Mouse (Mus musculus): ENCODE measurements around the gene Wdr11. TPM values are rescaled to one million over a fixed set of nuclear protein-coding genes. Genes with fewer than 3 reads are reported as not detected.

Gene Wdr11
- total and polyA plus RNA-seq, 3 experiments, result 13.0 to 20.7 (median 19.9) TPM

DNA sequence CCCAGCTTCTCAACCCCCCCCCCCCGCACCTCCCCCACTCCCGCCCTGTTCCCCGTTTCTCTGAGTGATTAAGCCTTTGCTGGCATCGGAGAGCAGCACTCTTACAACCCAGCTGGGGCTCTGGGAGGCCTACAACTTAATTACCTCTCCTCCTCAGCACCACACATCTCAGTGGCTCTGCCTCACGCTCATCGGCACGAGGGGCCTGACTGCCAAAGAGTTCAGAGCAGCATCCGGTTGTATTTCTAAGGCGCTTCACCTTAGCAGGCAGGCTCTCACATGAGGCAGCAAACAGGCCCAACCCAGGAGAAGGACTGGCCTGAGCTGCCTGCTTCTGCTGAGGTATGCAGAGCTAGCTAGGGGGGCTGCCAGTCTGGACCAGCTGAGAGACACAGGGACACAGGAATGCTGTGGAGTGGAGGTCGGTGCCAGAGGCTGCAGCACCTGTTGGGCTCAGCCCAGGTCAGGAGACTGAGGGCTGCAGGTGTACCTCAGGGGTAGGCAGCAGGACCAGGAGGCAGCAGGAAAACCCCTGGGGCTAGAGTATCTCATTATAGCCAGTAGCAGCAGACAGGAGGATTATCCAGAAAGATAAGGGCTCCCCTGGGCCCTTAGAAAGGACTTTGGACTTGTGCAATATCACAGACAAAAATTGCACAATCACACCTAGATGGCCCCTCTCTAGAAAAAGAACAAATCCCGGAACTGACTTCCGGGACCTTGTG, 72.3 kb downstream of the Wdr11 start:
- H3K27me3 ChIP-seq (ENCODE audit: control insufficient read depth, insufficient read depth, low read length), result no peaks in the 10 kb centered on the region
- H3K36me3 ChIP-seq (ENCODE audit: control insufficient read depth, insufficient read depth, low read length), result no peaks in the 10 kb centered on the region
- H3K4me3 ChIP-seq, result no peak overlapping the region
- TF ChIP-seq CTCF (IDR thresholded peaks at IDR 0.05), result no peak
- no peak for TF ChIP-seq EP300 (IDR thresholded peaks at IDR 0.05; ENCODE audit: insufficient read depth, low read depth, low read length)
- TF ChIP-seq POLR2A (IDR thresholded peaks at IDR 0.05; ENCODE audit: insufficient read depth, low read depth, low read length), result no peak
- intact Hi-C loops (cut with DNase I), result no loop called here
- H3K27ac ChIP-seq, result no peak overlapping the region
- no peak for DNase-seq
- H3K79me2 ChIP-seq (replicated peaks; ENCODE audit: control insufficient read depth, insufficient read depth, low read length), result no peaks in the 10 kb centered on the region
- H3K4me1 ChIP-seq (ENCODE audit: control insufficient read depth, insufficient read depth, low read length), result no peaks in the 10 kb centered on the region
- WGBS, result 35% methylated on average over 12 of the region's 12 CpGs
- H3K9ac ChIP-seq (ENCODE audit: low read depth, low read length), result no peak overlapping the region

- DNase-seq, result no peak
- no peak for TF ChIP-seq POLR2A (IDR thresholded peaks at IDR 0.05; ENCODE audit: insufficient read depth, low read depth, low read length)
- Histone ChIP-seq H3K27ac (no peak overlapping the region), H3K36me3 (ENCODE audit: control insufficient read depth, insufficient read depth, low read length) (no peaks in the 10 kb centered on the region), H3K79me2 (replicated peaks; ENCODE audit: control insufficient read depth, insufficient read depth, low read length) (no peaks in the 10 kb centered on the region), H3K4me1 (ENCODE audit: control insufficient read depth, insufficient read depth, low read length) (no peaks in the 10 kb centered on the region), H3K4me3 (no peak overlapping the region), H3K27me3 (ENCODE audit: control insufficient read depth, insufficient read depth, low read length) (no peaks in the 10 kb centered on the region), H3K9ac (ENCODE audit: low read depth, low read length) (no peak overlapping the region)
- intact Hi-C loops (cut with DNase I), result no loop called here
- 86% methylated on average over 3 of the region's 3 CpGs for WGBS
Observed at GRCm38 (mm10) chr7:129665411-129665810, 73.7 kb downstream of the Wdr11 start.

DNA sequence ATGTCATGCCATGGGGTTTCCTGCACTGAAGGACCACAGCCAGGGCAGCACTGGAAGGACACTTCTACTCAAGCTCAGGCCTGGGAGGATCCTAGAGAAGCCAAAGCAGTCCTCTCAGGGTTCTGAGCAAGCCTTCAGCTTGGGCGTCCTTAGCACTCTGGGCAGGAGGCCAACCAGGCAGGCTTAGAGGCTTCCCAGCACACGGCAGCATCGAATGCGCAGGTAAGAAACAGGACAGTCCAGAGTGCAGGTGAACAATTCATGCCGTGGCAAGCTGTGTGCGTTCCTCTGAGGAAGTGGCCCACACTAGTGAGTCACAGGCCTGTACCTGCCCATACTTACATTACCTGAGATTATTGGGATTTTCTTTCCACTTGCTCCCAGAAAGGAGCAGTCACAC, 74.3 kb downstream of the Wdr11 start:
- intact Hi-C loops (cut with DNase I), result no loop called here
- DNase-seq, result no peak

GRCm38 (mm10) chr7:129666526-129666925, 74.9 kb downstream of the Wdr11 start:
- DNase-seq, result no peak
- H3K4me3 ChIP-seq, result no peak overlapping the region
- TF ChIP-seq CTCF (IDR thresholded peaks at IDR 0.05) (no peak), POLR2A (IDR thresholded peaks at IDR 0.05; ENCODE audit: insufficient read depth, low read depth, low read length) (no peak), EP300 (IDR thresholded peaks at IDR 0.05; ENCODE audit: insufficient read depth, low read depth, low read length) (no peak)
- H3K27ac ChIP-seq, result no peak overlapping the region
- no peaks in the 10 kb centered on the region for H3K27me3 ChIP-seq (ENCODE audit: control insufficient read depth, insufficient read depth, low read length)
- H3K9ac ChIP-seq (ENCODE audit: low read depth, low read length), result no peak overlapping the region
- H3K4me1 ChIP-seq (ENCODE audit: control insufficient read depth, insufficient read depth, low read length), result no peaks in the 10 kb centered on the region
- WGBS, result 49% methylated on average over 2 of the region's 2 CpGs
- H3K36me3 ChIP-seq (ENCODE audit: control insufficient read depth, insufficient read depth, low read length), result no peaks in the 10 kb centered on the region
- no peaks in the 10 kb centered on the region for H3K79me2 ChIP-seq (replicated peaks; ENCODE audit: control insufficient read depth, insufficient read depth, low read length)
- intact Hi-C loops (cut with DNase I), result no loop called here

More for the DNA sequence above, 74.3 kb downstream of the Wdr11 start:
- Histone ChIP-seq H3K9ac (ENCODE audit: low read depth, low read length) (no peak overlapping the region), H3K4me1 (ENCODE audit: control insufficient read depth, insufficient read depth, low read length) (no peaks in the 10 kb centered on the region), H3K27me3 (ENCODE audit: control insufficient read depth, insufficient read depth, low read length) (no peaks in the 10 kb centered on the region), H3K27ac (no peak overlapping the region), H3K36me3 (ENCODE audit: control insufficient read depth, insufficient read depth, low read length) (no peaks in the 10 kb centered on the region), H3K4me3 (no peak overlapping the region), H3K79me2 (replicated peaks; ENCODE audit: control insufficient read depth, insufficient read depth, low read length) (no peaks in the 10 kb centered on the region)
- WGBS, result 71% methylated on average over 6 of the region's 6 CpGs
- no peak for TF ChIP-seq POLR2A (IDR thresholded peaks at IDR 0.05; ENCODE audit: insufficient read depth, low read depth, low read length)
- TF ChIP-seq EP300 (IDR thresholded peaks at IDR 0.05; ENCODE audit: insufficient read depth, low read depth, low read length), result no peak
- no peak for TF ChIP-seq CTCF (IDR thresholded peaks at IDR 0.05)

DNA sequence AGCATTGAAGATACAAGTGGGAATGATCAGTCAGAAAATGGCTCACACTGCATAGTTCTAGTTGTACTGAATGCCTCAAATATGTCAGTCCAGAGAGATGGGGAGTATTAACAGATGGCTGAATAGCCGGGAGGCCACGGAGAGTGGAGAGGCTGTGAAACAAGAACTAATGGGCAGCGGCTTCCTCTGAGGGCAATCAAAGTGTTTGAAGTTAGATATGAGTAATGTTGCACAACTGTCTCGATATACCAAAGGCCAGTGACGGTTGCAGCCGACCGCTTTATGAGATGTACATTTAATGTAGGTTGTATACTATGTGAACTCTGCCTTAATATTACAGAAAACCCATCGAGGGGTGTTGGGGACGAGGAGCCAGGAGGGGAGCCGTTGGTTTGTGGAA, 78.6 kb downstream of the Wdr11 start:
- no peak for TF ChIP-seq CTCF (IDR thresholded peaks at IDR 0.05)
- no peak for TF ChIP-seq POLR2A (IDR thresholded peaks at IDR 0.05; ENCODE audit: insufficient read depth, low read depth, low read length)
- no peak for TF ChIP-seq EP300 (IDR thresholded peaks at IDR 0.05; ENCODE audit: insufficient read depth, low read depth, low read length)
- DNase-seq, result no peak
- Histone ChIP-seq H3K9ac (ENCODE audit: low read depth, low read length) (no peak overlapping the region), H3K36me3 (ENCODE audit: control insufficient read depth, insufficient read depth, low read length) (no peaks in the 10 kb centered on the region), H3K4me1 (ENCODE audit: control insufficient read depth, insufficient read depth, low read length) (no peaks in the 10 kb centered on the region), H3K27me3 (ENCODE audit: control insufficient read depth, insufficient read depth, low read length) (no peaks in the 10 kb centered on the region), H3K27ac (no peak overlapping the region), H3K4me3 (no peak overlapping the region), H3K79me2 (replicated peaks; ENCODE audit: control insufficient read depth, insufficient read depth, low read length) (no peaks in the 10 kb centered on the region)
- 83% methylated on average over 10 of the region's 10 CpGs for WGBS
- intact Hi-C loops (cut with DNase I), result no loop called here

GRCm38 (mm10) chr7:129671675-129672651, 80.3 kb downstream of the Wdr11 start:
- Histone ChIP-seq H3K4me1 (ENCODE audit: control insufficient read depth, insufficient read depth, low read length) (no peaks in the 10 kb centered on the region), H3K27ac (no peak overlapping the region), H3K4me3 (no peak overlapping the region), H3K27me3 (ENCODE audit: control insufficient read depth, insufficient read depth, low read length) (no peaks in the 10 kb centered on the region), H3K9ac (ENCODE audit: low read depth, low read length) (no peak overlapping the region), H3K79me2 (replicated peaks; ENCODE audit: control insufficient read depth, insufficient read depth, low read length) (no peaks in the 10 kb centered on the region), H3K36me3 (ENCODE audit: control insufficient read depth, insufficient read depth, low read length) (no peaks in the 10 kb centered on the region)
- WGBS, result 79% methylated on average over 18 of the region's 18 CpGs
- DNase-seq, result no peak
- TF ChIP-seq POLR2A (IDR thresholded peaks at IDR 0.05; ENCODE audit: insufficient read depth, low read depth, low read length), result no peak
- TF ChIP-seq CTCF (IDR thresholded peaks at IDR 0.05), result no peak
- no peak for TF ChIP-seq EP300 (IDR thresholded peaks at IDR 0.05; ENCODE audit: insufficient read depth, low read depth, low read length)
- intact Hi-C loops (cut with DNase I), result no loop called here
